Mouse (Mus musculus) liver, embryonic 14.5 days (tissue): ENCODE data around the gene Rbmx.

ENCODE experiments used
- CTCF ChIP-seq: IDR thresholded peaks from 2 replicates; pipeline ENCODE4 v1.5.1; 2016; ENCODE audit warnings: antibody characterized with exemption, low read depth, control low read depth
- EP300 ChIP-seq: IDR thresholded peaks from 2 replicates; pipeline ENCODE4 v1.6.1; 2016; ENCODE audit warnings: antibody characterized with exemption, low read depth

DNA sequence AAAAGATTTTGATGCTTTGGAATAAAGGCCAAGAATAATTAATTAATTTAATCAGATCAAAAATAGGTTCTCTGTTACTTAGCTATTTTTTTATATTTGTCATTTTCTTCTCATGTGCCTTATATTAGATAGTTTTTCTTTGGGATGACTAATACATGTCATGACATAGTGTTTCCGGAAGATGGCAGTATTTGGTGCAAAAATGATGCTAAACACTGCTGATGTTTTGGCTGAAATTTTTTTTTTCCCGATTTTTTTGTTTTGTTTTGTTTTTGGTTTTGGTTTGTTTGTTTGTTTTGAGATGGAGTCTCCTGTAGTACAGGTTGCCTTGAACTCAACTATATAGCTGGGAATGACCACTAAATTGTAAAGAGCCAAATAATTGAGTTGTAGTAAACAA lies 38.8 kb upstream of the Rbmx start:
- no peak for TF ChIP-seq EP300
- peak; percentile 33; the same call in 1 of the 2 replicates for TF ChIP-seq CTCF
